Comparison of ENCODE assay signal across 9 mouse cellular contexts in genomic region chr14:27560434-27560833, GRCm38 (mm10). TPM values are rescaled to one million over a fixed set of nuclear protein-coding genes. Genes with fewer than 3 reads are reported as not detected.
DNase-seq lines count a peak whose midpoint lies in the region; ATAC-seq and TF ChIP-seq lines count a peak whose summit lies in the region.
"Had no signal": no experiment of that assay in that cellular context is flagged by ENCODE, and none has a peak within 500 bp of the region (broad histone marks: within the 10 kb centered on the region; RNA-seq: fewer than 3 reads in every experiment).

No protein-coding gene starts in this region.

- no peak overlapping the region for H3K27ac ChIP-seq in embryonic facial prominence, embryonic 11.5 days (replicated peaks; ENCODE audit: low read depth, low read length)
- H3K27ac ChIP-seq in kidney, postnatal 0 days = no peak overlapping the region
- H3K27ac ChIP-seq in liver, postnatal 0 days (ENCODE audit: low read depth) = no peak overlapping the region
- H3K27ac ChIP-seq: hindbrain, embryonic 15.5 days had no signal

- no peak overlapping the region for H3K4me3 ChIP-seq in embryonic facial prominence, embryonic 11.5 days (ENCODE audit: low read depth, low read length)
- no peak overlapping the region for H3K4me3 ChIP-seq in kidney, postnatal 0 days (replicated peaks; ENCODE audit: low read depth, low read length)
- no peak overlapping the region for H3K4me3 ChIP-seq in liver, postnatal 0 days (ENCODE audit: low read depth, low read length)
- H3K4me3 ChIP-seq: hindbrain, embryonic 15.5 days had no signal

- 51% methylated on average over 4 of the region's 4 CpGs for WGBS in embryonic facial prominence, embryonic 11.5 days
- 42% methylated on average over 4 of the region's 4 CpGs for WGBS in kidney, postnatal 0 days
- whole genome bisulfite sequencing in liver, postnatal 0 days (ENCODE audit: insufficient replicate concordance) = 40% methylated on average over 4 of the region's 4 CpGs

- no peaks in the 10 kb centered on the region for H3K36me3 ChIP-seq in embryonic facial prominence, embryonic 11.5 days (replicated peaks; ENCODE audit: control insufficient read depth, insufficient read depth, low read depth, low read length)
- H3K36me3 ChIP-seq in kidney, postnatal 0 days (ENCODE audit: insufficient read depth, low read length) = no peaks in the 10 kb centered on the region
- no peaks in the 10 kb centered on the region for H3K36me3 ChIP-seq in liver, postnatal 0 days (replicated peaks; ENCODE audit: insufficient read depth, low read length)
- H3K36me3 ChIP-seq: hindbrain, embryonic 15.5 days had no signal

- H3K9ac ChIP-seq in embryonic facial prominence, embryonic 11.5 days (replicated peaks; ENCODE audit: low read length) = no peak overlapping the region
- H3K9ac ChIP-seq in kidney, postnatal 0 days (ENCODE audit: low read depth, low read length) = no peak overlapping the region
- no peak overlapping the region for H3K9ac ChIP-seq in liver, postnatal 0 days (replicated peaks)
- H3K9ac ChIP-seq: hindbrain, embryonic 15.5 days had no signal

- no peaks in the 10 kb centered on the region for H3K27me3 ChIP-seq in embryonic facial prominence, embryonic 11.5 days (ENCODE audit: control insufficient read depth, insufficient read depth, low read length)
- no peaks in the 10 kb centered on the region for H3K27me3 ChIP-seq in kidney, postnatal 0 days (ENCODE audit: insufficient read depth, low read length)
- no peaks in the 10 kb centered on the region for H3K27me3 ChIP-seq in liver, postnatal 0 days (ENCODE audit: insufficient read depth, low read length)
- H3K27me3 ChIP-seq: hindbrain, embryonic 15.5 days had no signal

- H3K4me1 ChIP-seq in embryonic facial prominence, embryonic 11.5 days (ENCODE audit: control insufficient read depth, insufficient read depth, low read length) = no peaks in the 10 kb centered on the region
- H3K4me1 ChIP-seq in kidney, postnatal 0 days (replicated peaks; ENCODE audit: insufficient read depth, low read length) = no peaks in the 10 kb centered on the region
- H3K4me1 ChIP-seq in liver, postnatal 0 days (ENCODE audit: insufficient read depth) = no peaks in the 10 kb centered on the region
- H3K4me1 ChIP-seq: hindbrain, embryonic 15.5 days had no signal

- DNase-seq in urinary bladder, adult 18-20 months (ENCODE audit: low spot score in 2 of 2) = peak; percentile 19 to 24
- no peak for DNase-seq in urinary bladder, postnatal 10 days (ENCODE audit: low spot score)
- peak; percentile 71 to 80 for DNase-seq in adrenal gland, postnatal 36 days
- DNase-seq in embryonic facial prominence, embryonic 11.5 days (ENCODE audit: low spot score) = peak; percentile 77
- DNase-seq in kidney, postnatal 0 days (ENCODE audit: low spot score) = peak; percentile 70
- peak; percentile 76 for DNase-seq in liver, postnatal 0 days
- DNase-seq in right cerebral cortex, adult 2 months (ENCODE audit: low spot score in 2 of 2) = peak; percentile 43 to 70
- peak; percentile 68 for DNase-seq in urinary bladder, postnatal 14 days (ENCODE audit: low spot score)

- no peak for TF ChIP-seq EP300 in liver, postnatal 0 days (IDR thresholded peaks at IDR 0.05; ENCODE audit: low read depth)

- no peak for ATAC-seq in embryonic facial prominence, embryonic 11.5 days (replicated peaks; ENCODE audit: insufficient number of reproducible peaks, low FRiP score, low TSS enrichment, low read depth)
- no peak for ATAC-seq in kidney, postnatal 0 days (replicated peaks; ENCODE audit: low FRiP score, low read depth)
- ATAC-seq in liver, postnatal 0 days = no peak

- H3K4me2 ChIP-seq in embryonic facial prominence, embryonic 11.5 days (ENCODE audit: low read depth, low read length) = no peak overlapping the region
- H3K4me2 ChIP-seq in kidney, postnatal 0 days (ENCODE audit: low read length) = no peak overlapping the region
- no peak overlapping the region for H3K4me2 ChIP-seq in liver, postnatal 0 days (ENCODE audit: low read depth, low read length)
- H3K4me2 ChIP-seq: hindbrain, embryonic 15.5 days had no signal

- TF ChIP-seq CTCF in kidney, postnatal 0 days (IDR thresholded peaks at IDR 0.05; ENCODE audit: low read depth) = peak; percentile 78
- peak; percentile 82 for TF ChIP-seq CTCF in liver, postnatal 0 days (IDR thresholded peaks at IDR 0.05; ENCODE audit: low read depth)

- no peaks in the 10 kb centered on the region for H3K9me3 ChIP-seq in embryonic facial prominence, embryonic 11.5 days (replicated peaks; ENCODE audit: control insufficient read depth, low read length)
- H3K9me3 ChIP-seq in kidney, postnatal 0 days (replicated peaks; ENCODE audit: low read length) = no peaks in the 10 kb centered on the region
- no peaks in the 10 kb centered on the region for H3K9me3 ChIP-seq in liver, postnatal 0 days (ENCODE audit: low read length)
- H3K9me3 ChIP-seq: hindbrain, embryonic 15.5 days had no signal

RNA-seq across cellular contexts. Expression of gene Ccdc66, which starts 52.2 kb away (rescaled TPM):
- total RNA-seq in adrenal gland, postnatal 36 days (2021) = 1 to 10 TPM; 7.3 to 7.5 TPM
- polyA plus RNA-seq in embryonic facial prominence, embryonic 11.5 days (2014; fragmentation: Nextera tagmentation; extraction: Ambion mirVana) = 17.0 and 19.4 TPM in 2 replicates
- polyA plus RNA-seq in kidney, postnatal 0 days (2015; fragmentation: Nextera tagmentation; extraction: Ambion mirVana) = 8.5 and 9.0 TPM in 2 replicates
- polyA plus RNA-seq in liver, postnatal 0 days (2015; fragmentation: Nextera tagmentation; extraction: Ambion mirVana) = 1.3 and 1.9 TPM in 2 replicates
